Comparison of ENCODE assay signal across 11 mouse cellular contexts in genomic region chr10:111476989-111477510, GRCm38 (mm10). TPM values are rescaled to one million over a fixed set of nuclear protein-coding genes. Genes with fewer than 3 reads are reported as not detected.
DNase-seq lines count a peak whose midpoint lies in the region; TF ChIP-seq lines count a peak whose summit lies in the region.
"Had no signal": no experiment of that assay in that cellular context is flagged by ENCODE, and none has a peak within 500 bp of the region (broad histone marks: within the 10 kb centered on the region; RNA-seq: fewer than 3 reads in every experiment).

No protein-coding gene starts in this region.

- TF ChIP-seq POLR2A in lung, adult 2 months (IDR thresholded peaks at IDR 0.05; ENCODE audit: borderline replicate concordance, extremely low read depth, low read depth, low read length): no peak
- no peak for TF ChIP-seq POLR2A in CH12.LX (IDR thresholded peaks at IDR 0.05; ENCODE audit: low read depth, low read length)
- no peak for TF ChIP-seq POLR2A in embryonic fibroblast, embryonic 13.5 days (IDR thresholded peaks at IDR 0.05; ENCODE audit: low read depth, low read length)

- peak overlapping the region; percentile 1; the same call in 1 of the 2 replicates for H3K9ac ChIP-seq in CH12.LX (ENCODE audit: insufficient read depth, low read depth)
- H3K9ac ChIP-seq: limb, embryonic 15.5 days had no signal

- H3K79me2 ChIP-seq in CH12.LX (replicated peaks; ENCODE audit: control insufficient read depth, extremely low read depth, insufficient read depth, poor library complexity, severe bottlenecking): peaks cover 88% of the 10 kb centered on the region

- TF ChIP-seq CTCF in lung, adult 2 months (IDR thresholded peaks at IDR 0.05; ENCODE audit: insufficient read depth, low read length): no peak
- TF ChIP-seq CTCF in CH12.LX (conservative IDR thresholded peaks at IDR 0.05 in 1 of 2, IDR thresholded peaks at IDR 0.05 in 1 of 2; ENCODE audit: low read depth in 2 of 2, low read length in 2 of 2): no peak
- TF ChIP-seq CTCF in embryonic fibroblast, embryonic 13.5 days (IDR thresholded peaks at IDR 0.05; ENCODE audit: borderline replicate concordance, insufficient read depth, low read length): no peak

- in situ Hi-C loops in CH12.LX (cut with MboI; ENCODE audit: low pct_ligation_motif_present, low pct_unique_long_range_greater_than_20kb, low sequenced_read_pairs): no loop called here

- DNase-seq in heart, adult 11 months: peak; percentile 23
- no peak for DNase-seq in heart, adult 9 months (ENCODE audit: low spot score in 2 of 2)
- DNase-seq in lung, postnatal 25 days (ENCODE audit: low spot score): peak; percentile 18
- no peak for DNase-seq in lung, adult 2 months
- DNase-seq in CH12.LX (ENCODE audit: extremely low read depth): no peak
- DNase-seq in cerebellum, adult 11-12 months: no peak
- DNase-seq: cerebellum, adult 2 months; thymus, postnatal 25 days had no signal

- peaks cover 8% of the 10 kb centered on the region for H3K4me1 ChIP-seq in lung, adult 2 months (ENCODE audit: control insufficient read depth, insufficient read depth, low read length)
- peaks cover 11 to 73% of the 10 kb centered on the region in 2 experiments for H3K4me1 ChIP-seq in CH12.LX (ENCODE audit: control insufficient read depth in 1 of 2, insufficient read depth in 2 of 2)
- H3K4me1 ChIP-seq in embryonic fibroblast, embryonic 13.5 days (ENCODE audit: control insufficient read depth, insufficient read depth, low read length): peaks cover 15% of the 10 kb centered on the region

- no peaks in the 10 kb centered on the region for H3K27me3 ChIP-seq in CH12.LX (replicated peaks)
- H3K27me3 ChIP-seq: limb, embryonic 15.5 days had no signal

- dilution Hi-C loops in CH12.LX (cut with MboI; ENCODE audit: extremely low pct_ligation_motif_present, extremely low pct_unique_long_range_greater_than_20kb, low sequenced_read_pairs): no loop called here

- TF ChIP-seq EP300 in CH12.LX (IDR thresholded peaks at IDR 0.05; ENCODE audit: low read length): no peak

- H3K4me2 ChIP-seq in CH12.LX (ENCODE audit: insufficient read depth, low read depth, poor library complexity, severe bottlenecking): peak overlapping the region; percentile 98
- H3K4me2 ChIP-seq: limb, embryonic 15.5 days had no signal

- no peak overlapping the region for H3K27ac ChIP-seq in CH12.LX (ENCODE audit: insufficient read depth, low read depth)
- no peak overlapping the region for H3K27ac ChIP-seq in embryonic fibroblast, embryonic 13.5 days (ENCODE audit: insufficient read depth, low read length)
- H3K27ac ChIP-seq: kidney, postnatal 0 days; limb, embryonic 15.5 days had no signal

- H3K4me3 ChIP-seq in lung, adult 2 months (replicated peaks; ENCODE audit: extremely low read depth, low read depth, low read length): no peak overlapping the region
- peak overlapping the region in 1 of 3 experiments; percentile 92 for H3K4me3 ChIP-seq in CH12.LX (replicated peaks in 1 of 3; ENCODE audit: low read depth in 2 of 3, low read length in 2 of 3, poor library complexity in 1 of 3)
- 0 out of 2 replicates have a peak overlapping the region, but pooled peaks have one; percentile 19 for H3K4me3 ChIP-seq in embryonic fibroblast, embryonic 13.5 days (ENCODE audit: insufficient read depth, low read length)
- H3K4me3 ChIP-seq: limb, embryonic 15.5 days had no signal

- H3K9me3 ChIP-seq in CH12.LX (replicated peaks; ENCODE audit: low read length): no peaks in the 10 kb centered on the region
- H3K9me3 ChIP-seq: limb, embryonic 15.5 days had no signal

- WGBS in lung, adult 2 months: 58% methylated on average over 6 of the region's 6 CpGs

- H3K36me3 ChIP-seq in CH12.LX (replicated peaks in 1 of 2; ENCODE audit: control insufficient read depth in 1 of 2, insufficient read depth in 1 of 2, low read length in 1 of 2): peaks cover 12 to 42% of the 10 kb centered on the region in 2 experiments

- TF ChIP-seq RAD21 in CH12.LX (IDR thresholded peaks at IDR 0.05; ENCODE audit: low read depth, low read length): no peak

TF ChIP-seq in CH12.LX, 34 proteins besides CTCF, POLR2A, EP300 and RAD21:
- TF ChIP-seq MXI1 (IDR thresholded peaks at IDR 0.05; ENCODE audit: low read depth, low read length) (no peak), IRF4 (IDR thresholded peaks at IDR 0.05; ENCODE audit: low read depth, low read length) (no peak), ELF1 (IDR thresholded peaks at IDR 0.05; ENCODE audit: low read depth, low read length) (no peak), ZMIZ1 (IDR thresholded peaks at IDR 0.05; ENCODE audit: low read depth, low read length) (no peak), NELFE (IDR thresholded peaks at IDR 0.05; ENCODE audit: low read depth, low read length) (no peak), USF1 (IDR thresholded peaks at IDR 0.05; ENCODE audit: low read depth, low read length) (no peak), POLR2AphosphoS2 (IDR thresholded peaks at IDR 0.05; ENCODE audit: low read depth, low read length) (no peak; the same call in 1 of the 2 replicates), MAX (IDR thresholded peaks at IDR 0.05; ENCODE audit: low read length) (no peak), ETS1 (conservative IDR thresholded peaks at IDR 0.05; ENCODE audit: low read depth, low read length) (no peak), KAT2A (IDR thresholded peaks at IDR 0.05; ENCODE audit: insufficient replicate concordance, low read length) (no peak), CHD1 (IDR thresholded peaks at IDR 0.05; ENCODE audit: low read depth, low read length) (no peak), SIN3A (IDR thresholded peaks at IDR 0.05; ENCODE audit: low read length) (no peak), E2F4 (IDR thresholded peaks at IDR 0.05; ENCODE audit: insufficient replicate concordance, low read depth, low read length) (no peak), JUND (conservative IDR thresholded peaks at IDR 0.05; ENCODE audit: low read depth, low read length) (no peak), CHD2 (IDR thresholded peaks at IDR 0.05; ENCODE audit: low read length) (no peak), TBP (conservative IDR thresholded peaks at IDR 0.05; ENCODE audit: low read depth, low read length) (no peak), JUN (IDR thresholded peaks at IDR 0.05; ENCODE audit: insufficient read depth, low read depth, low read length) (no peak), MYC (IDR thresholded peaks at IDR 0.05; ENCODE audit: low read depth, low read length) (no peak), ZC3H11A (IDR thresholded peaks at IDR 0.05; ENCODE audit: low read depth, low read length) (no peak)

RNA-seq across cellular contexts. Expression of gene Nap1l1, which starts 4.0 kb away (rescaled TPM):
- 10.8 and 20.7 TPM in 2 replicates for polyA plus RNA-seq in lung, adult 2 months (2012; rRNA removed)
- total RNA-seq in CH12.LX (2012; rRNA removed) (196 and 231 TPM in 2 replicates), CH12.LX (2014; rRNA removed) (360 and 392 TPM in 2 replicates)
- polyA plus RNA-seq in CH12.LX (2012; ENCODE audit: insufficient read length, low read depth): 1,279 and 1,342 TPM in 2 replicates
- 496 and 532 TPM in 2 replicates for polyA plus RNA-seq in embryonic fibroblast, embryonic 13.5 days (2011; ENCODE audit: insufficient read length, low read depth, missing spikeins)

RNA-seq across cellular contexts. Expression of gene Phlda1, which starts 29.0 kb away (rescaled TPM):
- 32.7 and 54.1 TPM in 2 replicates for polyA plus RNA-seq in lung, adult 2 months (2012; rRNA removed)
- total RNA-seq in CH12.LX (2012; rRNA removed) (1.9 and 2.5 TPM in 2 replicates), CH12.LX (2014; rRNA removed) (0.99 and 2.1 TPM in 2 replicates)
- 7.0 and 11.6 TPM in 2 replicates for polyA plus RNA-seq in CH12.LX (2012; ENCODE audit: insufficient read length, low read depth)
- polyA plus RNA-seq in embryonic fibroblast, embryonic 13.5 days (2011; ENCODE audit: insufficient read length, low read depth, missing spikeins): 19.9 and 41.4 TPM in 2 replicates

Comparison
In these comparisons a context has a peak if more than half of its experiments do, and no peak if none do; other contexts are left out.
1. DNase-seq: peak in heart, adult 11 months (single experiment) and lung, postnatal 25 days (single experiment); none in heart, adult 9 months (0 of 2), lung, adult 2 months (single experiment), CH12.LX (single experiment) and cerebellum, adult 11-12 months (single experiment).
2. RNA of gene Nap1l1, which starts 4.0 kb away (polyA plus RNA-seq): 1,279 to 1,342 TPM in CH12.LX and 496 to 532 TPM in embryonic fibroblast, embryonic 13.5 days; 10.8 to 20.7 TPM in lung, adult 2 months; every median in the first group is over 10 times any median in the second.